Mouse (Mus musculus) liver, embryonic 14.5 days (tissue): ENCODE measurements around the gene Gse1.

Experiments used
- CTCF ChIP-seq: IDR thresholded peaks from 2 replicates; pipeline ENCODE4 v1.5.1; 2016; ENCODE audit warnings: antibody characterized with exemption, low read depth, control low read depth
- EP300 ChIP-seq: IDR thresholded peaks from 2 replicates; pipeline ENCODE4 v1.6.1; 2016; ENCODE audit warnings: antibody characterized with exemption, low read depth

GRCm38 (mm10) chr8:120566681-120567080 is 338.4 kb downstream of the Gse1 start:
- TF ChIP-seq CTCF, result no peak
- TF ChIP-seq EP300, result no peak
